Mouse (Mus musculus): ENCODE results near the gene Ap5s1.

DNA sequence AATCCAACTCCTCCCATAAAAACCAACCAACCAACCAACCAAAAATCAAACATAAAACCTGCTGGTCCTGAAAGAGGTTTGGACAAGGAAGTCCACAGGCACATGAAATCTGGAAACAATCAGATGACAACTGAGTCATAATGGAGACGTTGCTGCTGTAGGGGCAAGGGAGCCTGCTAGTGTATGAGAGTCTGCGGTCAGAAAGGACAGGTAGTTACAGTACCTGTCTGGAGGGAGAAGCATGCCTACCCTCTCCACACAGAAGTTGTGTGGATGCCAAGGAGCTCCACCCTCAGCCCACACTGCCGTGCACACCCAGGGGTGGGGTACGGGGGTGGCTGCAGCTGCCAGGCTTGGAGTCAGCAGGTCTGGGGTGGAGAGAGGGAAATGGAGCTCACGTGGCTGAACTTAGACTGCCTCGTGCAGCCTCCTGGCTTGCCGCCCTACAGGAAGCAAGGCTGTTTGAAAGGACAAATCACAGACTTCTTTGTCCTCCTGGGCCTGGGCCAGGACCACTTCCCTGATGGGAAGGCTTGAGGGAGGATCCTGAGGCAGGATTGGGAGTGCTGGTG is 2.4 kb upstream of the Ap5s1 start:
- TF ChIP-seq CTCF (conservative IDR thresholded peaks at IDR 0.05; ENCODE audit: low read length), result no peak
- no peak for TF ChIP-seq NANOG (IDR thresholded peaks at IDR 0.05; ENCODE audit: borderline replicate concordance, low read length)
- no peak for TF ChIP-seq POU5F1 (IDR thresholded peaks at IDR 0.05; ENCODE audit: borderline replicate concordance, low read length)
